Mouse (Mus musculus) G1E (cell line): ENCODE data around the gene Rassf5.

ENCODE experiments used
- CTCF ChIP-seq: IDR thresholded peaks from 2 replicates; pipeline ENCODE4 v1.5.1; 2012; ENCODE audit warnings: low read depth, low read length, inconsistent platforms, mixed read lengths
- GATA1 ChIP-seq: IDR thresholded peaks from 2 replicates; pipeline ENCODE4 v1.6.1; 2012; ENCODE audit warnings: borderline replicate concordance, low read length, inconsistent platforms, mixed read lengths
- GATA2 ChIP-seq: IDR thresholded peaks from 2 replicates; pipeline ENCODE4 v1.6.1; 2012; ENCODE audit warnings: low read depth, low read length, inconsistent platforms, borderline replicate concordance
- TAL1 ChIP-seq: conservative IDR thresholded peaks from 2 replicates; pipeline ENCODE4 v1.6.1; 2012; ENCODE audit warnings: low read depth, low read length, inconsistent platforms, mixed read lengths

GRCm38 (mm10) chr1:131153018-131153629, 91.9 kb downstream of the Rassf5 start, which contains the start of gene Eif2d:
- TF ChIP-seq CTCF (no peak), TAL1 (no peak), GATA1 (no peak), GATA2 (no peak)
